Mouse (Mus musculus): ENCODE data around the gene Olfr504.
"Not testable (repeated sequence)": the region's sequence is repeated elsewhere in the genome, so short reads cannot be mapped to it uniquely, and the experiment has no call there.

The Olfr504 gene

GRCm38 (mm10) chr7:108565693-108566092 is at the start of gene Olfr504:
TSS of gene Olfr504 (minus strand) at chr7:108565793.
- no peak for DNase-seq (ENCODE audit: low spot score in 2 of 2)

- DNase-seq (ENCODE audit: low spot score in 2 of 2): no peak
Observed at GRCm38 (mm10) chr7:108614110-108614509, 48.5 kb upstream of the Olfr504 start.

- DNase-seq (ENCODE audit: low spot score in 2 of 2): no peak
Observed at GRCm38 (mm10) chr7:108610487-108610886, 44.9 kb upstream of the Olfr504 start, which contains the start of gene Olfr506. TSS of gene Olfr506 (plus strand) at chr7:108610787.

GRCm38 (mm10) chr7:108601916-108602315 is 36.3 kb upstream of the Olfr504 start:
- not testable (repeated sequence) for DNase-seq (ENCODE audit: low spot score in 2 of 2)

- DNase-seq (ENCODE audit: low spot score in 2 of 2): no peak
Observed at GRCm38 (mm10) chr7:108589797-108590196, 24.2 kb upstream of the Olfr504 start.

- not testable (repeated sequence) for DNase-seq (ENCODE audit: low spot score in 2 of 2)
Observed at GRCm38 (mm10) chr7:108544227-108544626, 21.4 kb downstream of the Olfr504 start, which contains the start of gene Olfr503. TSS of gene Olfr503 (plus strand) at chr7:108544527.

- no peak for DNase-seq (ENCODE audit: low spot score in 2 of 2)
Observed at GRCm38 (mm10) chr7:108542416-108542815, 23.2 kb downstream of the Olfr504 start.

- DNase-seq (ENCODE audit: low spot score in 2 of 2): no peak
Observed at GRCm38 (mm10) chr7:108524965-108525364, 40.6 kb downstream of the Olfr504 start, which contains the start of gene Olfr502. TSS of gene Olfr502 (minus strand) at chr7:108525065.
